Mouse (Mus musculus) heart, postnatal 0 days (tissue): ENCODE results near the gene Gm10491.
"Not testable (repeated sequence)": the region's sequence is repeated elsewhere in the genome, so short reads cannot be mapped to it uniquely, and the experiment has no call there.

ENCODE experiments used
- CTCF ChIP-seq: IDR thresholded peaks from 2 replicates; pipeline ENCODE4 v1.5.1; 2016; ENCODE audit warnings: antibody characterized with exemption, control low read depth, low read depth
- EP300 ChIP-seq: IDR thresholded peaks from 2 replicates; pipeline ENCODE4 v1.6.1; 2016; ENCODE audit warnings: antibody characterized with exemption, low read depth

DNA sequence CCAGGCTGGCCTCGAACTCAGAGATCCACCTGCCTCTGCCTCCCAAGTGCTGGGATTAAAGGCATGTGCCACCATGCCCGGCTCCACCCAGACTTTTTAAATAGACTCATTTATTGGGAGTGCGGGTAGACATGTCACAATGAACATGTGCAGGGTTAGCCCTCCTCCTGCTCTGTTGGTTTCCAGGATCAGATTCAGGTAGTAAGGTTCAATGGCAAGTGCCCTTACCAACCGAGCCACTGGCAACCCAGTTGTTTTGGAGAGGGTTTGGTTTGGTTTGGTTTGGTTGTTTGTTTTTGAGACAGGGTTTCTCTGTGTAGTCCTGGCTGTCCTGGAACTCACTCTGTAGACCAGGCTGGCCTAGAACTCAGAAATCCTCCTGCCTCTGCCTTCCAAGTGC lies 1.6 kb upstream of the Gm10491 start, which contains the start of gene Gm10490:
- TF ChIP-seq EP300, CTCF: not testable (repeated sequence)
